Mouse (Mus musculus): ENCODE measurements around the gene Lipt2.
A peak's percentile ranks its signal among the peaks of the same experiment; 100 is the strongest.

The Lipt2 gene

DNA sequence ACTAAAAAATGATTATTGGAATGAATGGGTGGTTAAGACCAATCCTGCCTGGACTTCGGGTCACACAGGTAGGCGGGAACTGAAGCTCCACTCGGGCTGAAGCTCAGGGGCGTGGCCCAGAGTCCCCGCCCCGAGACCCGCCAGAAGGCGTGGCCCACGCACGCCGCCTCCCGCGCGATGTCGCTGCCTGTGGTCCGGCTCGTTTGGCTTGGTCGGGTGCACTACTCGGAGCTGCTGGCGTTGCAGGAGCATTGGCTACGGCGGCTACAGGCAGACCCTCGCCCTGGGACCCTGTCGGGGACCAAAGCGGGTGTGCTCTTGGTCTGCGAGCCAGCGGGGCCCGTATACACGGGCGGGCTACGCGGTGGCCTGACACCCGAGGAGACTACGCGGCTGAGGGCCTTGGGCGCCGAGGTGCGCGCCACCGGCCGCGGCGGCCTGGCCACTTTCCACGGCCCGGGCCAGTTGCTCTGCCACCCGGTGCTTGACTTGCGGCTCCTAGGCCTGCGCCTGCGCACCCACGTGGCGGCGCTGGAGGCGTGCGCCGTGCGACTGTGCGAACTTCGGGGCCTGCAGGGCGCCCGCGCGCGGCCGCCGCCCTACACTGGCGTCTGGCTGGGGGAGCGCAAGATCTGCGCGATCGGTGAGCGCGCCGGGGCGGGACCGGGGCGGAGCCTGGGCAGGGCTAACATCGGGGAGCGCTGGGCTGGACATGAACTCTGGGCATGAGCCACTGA lies at the start of gene Lipt2:
Gene Lipt2, plus strand, starts transcription at position 173 of the 737 bp plus-strand sequence.
- DNase-seq (ENCODE audit: low spot score in 2 of 2) = peak; percentile 95 to 97

DNA sequence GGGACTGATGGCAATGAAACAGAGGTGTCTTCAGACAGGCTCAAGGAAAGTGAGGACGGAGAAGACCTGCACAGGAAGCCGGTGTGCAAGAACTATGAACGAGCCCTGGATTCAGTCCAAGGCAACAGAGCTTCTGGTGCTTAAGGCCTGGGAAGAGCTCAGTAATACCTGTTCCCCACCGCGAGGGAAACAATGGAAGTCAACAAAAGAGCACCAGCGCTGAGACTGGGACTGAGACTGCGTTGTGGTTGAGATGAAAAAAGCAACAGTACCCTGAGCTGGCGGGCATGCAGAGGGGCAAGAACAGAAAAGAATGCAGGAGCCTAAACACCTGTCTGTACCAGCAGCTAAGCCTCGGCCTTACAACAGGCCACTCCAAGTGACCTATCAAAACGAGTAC lies 47.6 kb upstream of the Lipt2 start:
- DNase-seq (ENCODE audit: low spot score in 2 of 2) = no peak

DNA sequence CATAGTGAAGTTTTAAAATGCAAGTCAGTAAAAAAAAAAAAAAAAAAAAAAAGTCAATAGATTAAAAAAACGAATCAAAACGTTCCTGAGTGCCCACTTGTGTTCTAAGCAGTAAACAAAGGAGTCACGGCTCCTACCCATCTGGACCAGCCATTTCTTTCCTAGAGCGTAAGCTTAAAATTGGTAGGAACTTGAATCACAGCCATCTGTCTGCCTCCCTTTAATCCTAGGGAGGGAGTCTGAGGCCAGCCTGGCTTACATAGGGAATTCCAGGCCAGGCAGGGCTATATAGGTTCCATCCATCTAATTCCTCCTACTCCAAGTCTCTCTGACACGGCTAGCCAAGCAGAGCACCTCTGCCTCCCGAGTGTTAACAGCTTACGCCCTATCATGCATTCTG lies 45.3 kb upstream of the Lipt2 start:
- DNase-seq (ENCODE audit: low spot score in 2 of 2) = no peak

DNA sequence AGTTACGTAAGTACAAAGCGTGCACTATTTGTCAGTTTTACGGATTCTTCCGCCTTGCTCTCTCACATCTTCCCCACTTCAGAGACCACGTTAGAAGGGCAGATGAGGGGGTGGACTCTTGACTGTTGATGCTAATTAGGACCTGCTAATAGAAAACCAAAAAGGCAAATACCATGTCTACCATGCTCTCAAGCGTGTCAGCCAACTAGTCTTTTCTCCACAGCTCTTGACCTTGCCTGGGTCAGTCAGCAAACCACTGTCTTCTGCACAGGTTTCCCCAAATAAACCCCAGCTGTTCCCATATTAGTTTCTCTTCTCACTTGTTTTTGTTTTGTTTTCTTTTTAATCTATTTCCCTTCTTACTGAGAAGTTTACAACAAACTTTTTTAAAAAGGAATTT lies 44.8 kb upstream of the Lipt2 start:
- DNase-seq (ENCODE audit: low spot score in 2 of 2) = no peak

- DNase-seq (ENCODE audit: low spot score in 2 of 2) = peak in 1 of 2 experiments; percentile 25
Measured at GRCm38 (mm10) chr7:100120791-100121261, 38.3 kb upstream of the Lipt2 start.

DNA sequence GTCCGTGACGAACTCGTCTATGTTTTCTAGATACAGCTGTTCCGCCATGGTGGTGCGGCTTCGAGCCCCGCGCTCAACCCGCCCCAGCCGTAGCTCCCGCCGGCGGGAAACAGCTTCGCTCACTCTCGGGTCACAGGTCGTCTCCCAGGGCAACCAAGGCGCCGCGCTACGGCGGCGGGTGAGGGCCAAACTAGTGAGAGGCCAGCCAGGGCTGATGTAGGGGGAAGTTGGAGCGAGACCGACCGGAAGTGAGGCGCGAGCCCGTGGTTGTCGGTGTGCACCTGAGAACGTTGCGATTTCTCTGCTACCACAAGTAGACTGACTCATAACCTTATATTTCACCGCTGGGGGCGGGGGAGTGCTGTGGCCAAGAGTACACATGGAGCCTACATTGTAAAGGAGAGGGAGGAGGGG lies 37.7 kb upstream of the Lipt2 start, which contains the start of gene Pold3:
Gene Pold3, minus strand, starts transcription at position 190 of the 414 bp plus-strand sequence.
- peak; percentile 97 to 98 for DNase-seq (ENCODE audit: low spot score in 2 of 2)

- DNase-seq (ENCODE audit: low spot score in 2 of 2) = no peak
Measured at GRCm38 (mm10) chr7:100123486-100123885, 35.6 kb upstream of the Lipt2 start.

DNA sequence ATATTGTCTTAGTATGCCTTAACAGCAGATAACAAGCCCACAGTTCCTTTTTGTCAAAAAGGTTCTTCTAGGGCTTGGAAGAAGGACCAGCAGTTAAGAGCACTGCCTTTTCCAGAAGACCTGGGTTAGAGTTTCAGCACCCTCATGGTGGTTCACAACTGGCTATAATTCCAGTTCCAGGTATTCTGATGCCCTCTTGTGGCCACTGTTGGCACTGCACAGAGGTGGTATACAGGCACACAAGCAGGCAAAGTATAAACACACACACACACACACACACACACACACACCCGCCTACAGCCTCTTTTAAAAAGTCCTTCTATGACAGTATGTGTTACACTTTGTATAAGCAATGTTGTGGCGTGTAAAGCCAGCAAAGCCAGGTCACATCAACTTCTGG lies 34.9 kb upstream of the Lipt2 start:
- DNase-seq (ENCODE audit: low spot score in 2 of 2) = no peak

GRCm38 (mm10) chr7:100125166-100125565 lies 33.9 kb upstream of the Lipt2 start:
- DNase-seq (ENCODE audit: low spot score in 2 of 2) = peak in 1 of 2 experiments; percentile 15

DNA sequence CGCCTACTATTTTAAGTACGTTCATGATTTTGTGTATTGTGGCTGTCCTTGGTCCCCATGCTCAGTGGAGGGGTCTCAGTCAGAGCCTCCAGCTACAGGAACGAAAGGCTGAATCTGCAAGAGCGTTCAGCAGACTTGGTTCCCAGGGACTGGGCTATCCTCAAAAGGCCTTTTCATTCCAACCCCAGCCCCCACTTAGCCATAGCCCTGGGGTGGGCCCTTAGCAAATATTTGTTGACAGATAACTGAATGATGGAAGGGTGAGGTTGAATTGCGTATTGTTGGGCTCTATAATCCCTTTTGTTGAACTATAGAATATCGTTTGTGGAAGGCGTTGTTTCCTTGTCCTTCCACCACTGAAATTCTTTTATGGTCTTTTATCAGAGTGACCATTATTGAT lies 32.6 kb upstream of the Lipt2 start:
- DNase-seq (ENCODE audit: low spot score in 2 of 2) = no peak

GRCm38 (mm10) chr7:100128262-100129041 lies 30.6 kb upstream of the Lipt2 start:
- DNase-seq (ENCODE audit: low spot score in 2 of 2) = no peak

GRCm38 (mm10) chr7:100130592-100130991 lies 28.5 kb upstream of the Lipt2 start:
- DNase-seq (ENCODE audit: low spot score in 2 of 2) = no peak

DNA sequence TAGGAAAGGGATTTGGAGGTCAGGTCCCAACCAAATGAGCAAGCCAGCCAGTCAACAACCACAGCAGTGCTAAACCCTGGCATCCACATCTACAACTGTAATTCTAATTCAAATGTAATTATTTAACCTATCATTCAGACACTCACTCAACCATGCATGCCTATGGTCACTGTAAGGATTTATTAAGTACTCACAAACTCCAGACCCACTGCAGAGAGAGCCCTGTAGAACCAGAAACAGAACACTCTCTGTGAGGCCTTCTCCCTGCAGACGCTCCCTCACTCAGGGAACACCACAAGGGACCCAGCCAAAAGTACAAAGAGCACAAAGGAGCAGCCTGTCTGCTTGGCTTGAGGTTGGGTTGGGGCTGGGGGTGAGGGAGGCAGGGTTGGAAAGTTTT lies 26.7 kb upstream of the Lipt2 start:
- DNase-seq (ENCODE audit: low spot score in 2 of 2) = no peak

GRCm38 (mm10) chr7:100137038-100137437 lies 22.0 kb upstream of the Lipt2 start:
- peak in 1 of 2 experiments; percentile 46 for DNase-seq (ENCODE audit: low spot score in 2 of 2)

DNA sequence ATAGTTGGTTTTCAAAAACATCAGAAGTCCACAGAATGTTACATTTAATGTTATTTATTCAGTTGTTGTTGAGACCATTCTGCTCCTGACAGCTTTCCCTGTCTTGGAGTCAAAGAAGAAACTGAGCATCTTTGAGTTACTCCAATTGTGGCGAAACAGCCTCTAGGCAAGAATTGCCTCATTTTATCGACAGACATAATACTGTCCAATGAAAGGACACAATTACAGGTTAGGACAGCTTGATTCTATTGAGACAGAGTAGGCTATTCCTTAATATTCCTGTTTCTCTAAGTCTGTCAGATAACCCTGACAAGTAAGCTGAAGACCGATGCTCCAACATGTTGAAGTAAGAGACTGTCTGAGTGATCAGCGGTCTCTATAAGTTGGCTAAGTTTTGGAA lies 21.0 kb upstream of the Lipt2 start:
- DNase-seq (ENCODE audit: low spot score in 2 of 2) = no peak

DNA sequence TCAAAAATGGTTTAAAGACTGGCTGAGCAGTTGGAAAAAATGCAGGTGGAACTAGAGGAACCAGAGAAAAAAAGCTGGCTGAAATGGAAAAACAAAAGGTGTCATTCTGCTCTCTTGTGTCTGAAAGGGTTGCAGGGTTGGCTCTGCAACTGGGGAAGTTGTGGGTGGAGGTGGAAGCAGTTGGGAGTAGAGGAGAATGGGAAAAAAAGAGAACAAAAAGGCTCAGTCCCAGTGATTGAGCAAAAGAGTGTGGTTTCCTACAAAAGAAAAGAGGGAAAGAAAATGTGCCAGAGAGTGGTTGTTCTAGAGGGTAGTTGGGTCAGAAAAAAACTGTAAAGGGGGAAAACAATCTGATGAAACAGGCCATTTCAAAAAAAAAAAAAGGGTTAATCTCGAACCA lies 18.5 kb upstream of the Lipt2 start:
- no peak for DNase-seq (ENCODE audit: low spot score in 2 of 2)

- DNase-seq (ENCODE audit: low spot score in 2 of 2) = no peak
Measured at GRCm38 (mm10) chr7:100148586-100148985, 10.5 kb upstream of the Lipt2 start.

- DNase-seq (ENCODE audit: low spot score in 2 of 2) = no peak
Measured at GRCm38 (mm10) chr7:100150086-100150485, 9.0 kb upstream of the Lipt2 start.

GRCm38 (mm10) chr7:100150626-100151025 lies 8.5 kb upstream of the Lipt2 start:
- no peak for DNase-seq (ENCODE audit: low spot score in 2 of 2)

DNA sequence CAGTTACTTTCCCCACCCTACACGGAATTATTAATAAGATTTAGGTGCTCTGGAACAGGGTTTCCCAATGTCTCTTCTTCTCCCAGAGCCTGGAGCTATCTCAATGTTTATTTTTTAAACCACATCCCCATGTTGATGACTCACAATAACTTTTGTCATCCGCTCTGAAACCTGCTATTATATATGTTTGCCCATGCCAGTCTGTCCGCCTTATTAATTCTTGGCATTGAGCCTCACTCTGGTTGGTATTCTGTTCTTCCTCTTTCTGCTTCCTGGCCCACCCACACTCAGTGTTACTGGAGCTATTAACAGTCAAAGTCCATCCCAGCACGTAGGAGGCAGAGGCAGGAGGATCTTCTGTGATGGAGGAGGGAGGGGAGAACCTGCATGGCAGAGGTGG lies 1.4 kb upstream of the Lipt2 start:
- no peak for DNase-seq (ENCODE audit: low spot score in 2 of 2)

DNA sequence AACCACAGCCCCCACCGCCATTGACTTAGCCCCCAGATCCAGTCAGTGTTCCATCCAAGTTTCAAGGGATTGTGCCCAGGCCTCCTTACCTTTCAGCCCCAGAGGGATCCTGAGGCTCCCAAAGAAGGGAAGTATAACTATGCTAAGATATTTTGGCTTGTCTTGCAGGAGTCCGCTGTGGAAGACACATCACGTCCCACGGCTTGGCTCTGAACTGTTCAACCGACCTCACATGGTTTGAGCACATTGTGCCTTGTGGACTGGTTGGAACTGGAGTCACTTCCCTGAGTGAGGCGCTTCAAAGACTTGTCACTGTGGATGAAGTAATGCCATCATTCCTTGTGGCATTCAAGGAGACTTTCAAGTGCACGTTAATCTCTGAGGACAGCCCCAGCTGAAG lies 929 bp downstream of the Lipt2 start:
- DNase-seq (ENCODE audit: low spot score in 2 of 2) = no peak

- DNase-seq (ENCODE audit: low spot score in 2 of 2) = no peak
Measured at GRCm38 (mm10) chr7:100163506-100163905, 4.4 kb downstream of the Lipt2 start.

- DNase-seq (ENCODE audit: low spot score in 2 of 2) = peak in 1 of 2 experiments; percentile 26
Measured at GRCm38 (mm10) chr7:100168654-100169053, 9.6 kb downstream of the Lipt2 start.
